Mouse (Mus musculus) c-Kit-positive CD71-positive TER-119-negative erythroid progenitor cells, embryonic 14.5 days (primary cell): ENCODE results near the gene Zc2hc1c.

Experiments
- DNase-seq: peaks from one replicate; pipeline ENCODE4 v3.0.0-alpha.2; 2013; ENCODE audit warnings: low read depth

Zc2hc1c gene

GRCm38 (mm10) chr12:85284331-85284730 is 4.1 kb upstream of the Zc2hc1c start:
- no peak for DNase-seq

GRCm38 (mm10) chr12:85284996-85285395 is 3.4 kb upstream of the Zc2hc1c start:
- no peak for DNase-seq

- DNase-seq = peak; percentile 62
These were observed 1.4 kb upstream of the Zc2hc1c start for GRCm38 (mm10) chr12:85286941-85287340.

- no peak for DNase-seq
These were observed 444 bp upstream of the Zc2hc1c start, which contains the start of gene Acyp1 for GRCm38 (mm10) chr12:85287809-85288485. TSS of gene Acyp1 (minus strand) at chr12:85288438.

GRCm38 (mm10) chr12:85289157-85290000 is 988 bp downstream of the Zc2hc1c start:
- no peak for DNase-seq

GRCm38 (mm10) chr12:85290633-85291032 is 2.2 kb downstream of the Zc2hc1c start:
- DNase-seq = no peak

GRCm38 (mm10) chr12:85291541-85291940 is 3.1 kb downstream of the Zc2hc1c start:
- DNase-seq = no peak

- no peak for DNase-seq
These were observed 3.9 kb downstream of the Zc2hc1c start for GRCm38 (mm10) chr12:85292288-85292687.

GRCm38 (mm10) chr12:85292906-85293305 is 4.5 kb downstream of the Zc2hc1c start:
- DNase-seq = no peak

GRCm38 (mm10) chr12:85295506-85295905 is 7.1 kb downstream of the Zc2hc1c start:
- no peak for DNase-seq

GRCm38 (mm10) chr12:85296915-85297314 is 8.5 kb downstream of the Zc2hc1c start:
- DNase-seq = no peak

- DNase-seq = no peak
These were observed 9.1 kb downstream of the Zc2hc1c start for GRCm38 (mm10) chr12:85297345-85297997.

GRCm38 (mm10) chr12:85298127-85298834 is 9.9 kb downstream of the Zc2hc1c start:
- DNase-seq = no peak

- no peak for DNase-seq
These were observed 10.4 kb downstream of the Zc2hc1c start for GRCm38 (mm10) chr12:85298835-85299180.

- DNase-seq = no peak
These were observed 14.9 kb downstream of the Zc2hc1c start for GRCm38 (mm10) chr12:85303256-85303655.

GRCm38 (mm10) chr12:85304725-85305124 is 16.3 kb downstream of the Zc2hc1c start:
- no peak for DNase-seq

- peak; percentile 80 for DNase-seq
These were observed 17.0 kb downstream of the Zc2hc1c start for GRCm38 (mm10) chr12:85305247-85305892.

GRCm38 (mm10) chr12:85308651-85309050 is 20.3 kb downstream of the Zc2hc1c start:
- DNase-seq = no peak

GRCm38 (mm10) chr12:85330153-85330552 is 41.8 kb downstream of the Zc2hc1c start:
- DNase-seq = no peak

- peak; percentile 58 for DNase-seq
These were observed 49.3 kb downstream of the Zc2hc1c start for GRCm38 (mm10) chr12:85337567-85338311.

- DNase-seq = no peak
These were observed 50.4 kb downstream of the Zc2hc1c start for GRCm38 (mm10) chr12:85338815-85339214.
